Mouse (Mus musculus) ES-E14 (cell line): ENCODE data around the gene Ube2cbp. TPM values are rescaled to one million over a fixed set of nuclear protein-coding genes. Genes with fewer than 3 reads are reported as not detected.

Experiments
- DNase-seq: peaks from one replicate; pipeline ENCODE4 v3.0.0-alpha.2; 2013; ENCODE audit warnings: low read depth, low spot score
- H3K27ac ChIP-seq: 2 replicates; pipeline ENCODE4 v1.5.1; 2012; ENCODE audit warnings: low read depth, mild to moderate bottlenecking, low read length, moderate library complexity, mixed read lengths; ENCODE audit not compliant: poor library complexity, insufficient read depth, severe bottlenecking
- H3K36me3 ChIP-seq: 2 replicates; pipeline ENCODE4 v1.6.1; 2012; ENCODE audit warnings: mild to moderate bottlenecking, low read length, moderate library complexity, mixed read lengths; ENCODE audit not compliant: control insufficient read depth, poor library complexity, insufficient read depth, severe bottlenecking
- H3K4me1 ChIP-seq, 2 experiments: fragments of 150-350 bp in 1 of 2; sonication (generic) in 1 of 2; 2 replicates each; pipeline ENCODE4 v1.6.1; 2012; ENCODE audit warnings: low read length in 2 of 2, mild to moderate bottlenecking in 1 of 2, mixed read lengths in 1 of 2; ENCODE audit not compliant: control insufficient read depth in 2 of 2, insufficient read depth in 2 of 2, poor library complexity in 1 of 2
- H3K4me3 ChIP-seq, 2 experiments: fragments of 150-350 bp in 1 of 2; sonication (generic) in 1 of 2; 2 replicates each; pipeline ENCODE4 v1.5.1; 2012; ENCODE audit warnings: low read length in 2 of 2, low read depth in 1 of 2, mild to moderate bottlenecking in 1 of 2, mixed read lengths in 1 of 2; ENCODE audit not compliant: insufficient read depth in 1 of 2, poor library complexity in 1 of 2, severe bottlenecking in 1 of 2
- H3K9ac ChIP-seq: 2 replicates; pipeline ENCODE4 v1.6.1; 2012; ENCODE audit warnings: low read depth, mild to moderate bottlenecking, low read length, mixed read lengths; ENCODE audit not compliant: poor library complexity, insufficient read depth, severe bottlenecking
- H3K9me3 ChIP-seq: fragments of 150-350 bp; sonication (generic); 2 replicates; pipeline ENCODE4 v1.6.1; 2012; ENCODE audit warnings: low read depth, mild to moderate bottlenecking, low read length; ENCODE audit not compliant: control insufficient read depth, insufficient read depth
- CHD2 ChIP-seq: IDR thresholded peaks from 2 replicates; pipeline ENCODE4 v1.6.1; 2014; ENCODE audit warnings: mild to moderate bottlenecking, low read depth, low read length, inconsistent platforms
- HCFC1 ChIP-seq: IDR thresholded peaks from 2 replicates; pipeline ENCODE4 v1.6.1; 2012; ENCODE audit warnings: low read length, inconsistent platforms, borderline replicate concordance; ENCODE audit not compliant: insufficient read depth
- MAFK ChIP-seq: IDR thresholded peaks from 2 replicates; pipeline ENCODE4 v1.6.1; 2014; ENCODE audit warnings: mild to moderate bottlenecking, low read depth, low read length, inconsistent platforms; ENCODE audit not compliant: insufficient read depth
- ZC3H11A ChIP-seq: IDR thresholded peaks from 2 replicates; pipeline ENCODE4 v1.6.1; 2012; ENCODE audit warnings: low read depth, mild to moderate bottlenecking, inconsistent platforms, low read length, borderline replicate concordance
- ZNF384 ChIP-seq: IDR thresholded peaks from 2 replicates; pipeline ENCODE4 v1.6.1; 2012; ENCODE audit warnings: low read depth, low read length, inconsistent platforms
- in situ Hi-C, 2 experiments: fragments of 600-800 bp; cut with MboI; formaldehyde crosslinking; loops; one replicate each; pipeline ENCODE4 v1.15.1; 2025; ENCODE audit warnings: low sequenced_read_pairs in 2 of 2, inconsistent platforms in 1 of 2; ENCODE audit not compliant: unreplicated experiment in 2 of 2
- total RNA-seq: library from RNA; depleted of rRNA; stranded (reverse); fragments of 300-350 nt; gene quantifications from 2 replicates; pipeline ENCODE4 v1.2.3, GENCODE M21; 2012; rRNA removed

Gene Ube2cbp
- 2.2 and 5.7 TPM in 2 replicates for total RNA-seq

- in situ Hi-C loops = loop anchor here (10.0 to 25.0 kb wide), 2 partner anchors 110 to 677 kb away; partner anchors contain the start of genes Pgm3 (in 1 of the 2) and Rwdd2a (in 1 of the 2)
- H3K36me3 ChIP-seq = no peaks in the 10 kb centered on the region
- DNase-seq = peak; percentile 68
- H3K4me3 ChIP-seq = peak within 1 kb of the TSS; percentile 77 to 81
- H3K4me1 ChIP-seq = 0 out of 4 replicates have a peak, but pooled peaks cover 0 to 2% of the 10 kb centered on the region in 2 experiments
- no peak within 1 kb of the TSS for H3K27ac ChIP-seq
- TF ChIP-seq ZNF384 = no peak
- TF ChIP-seq ZC3H11A = no peak
- no peak for TF ChIP-seq MAFK
- TF ChIP-seq HCFC1 = peak; percentile 60; the same call in 1 of the 2 replicates
- TF ChIP-seq CHD2 = no peak
- no peaks in the 10 kb centered on the region for H3K9me3 ChIP-seq
- peak within 1 kb of the TSS; percentile 93 for H3K9ac ChIP-seq
These were observed at the start of gene Ube2cbp for GRCm38 (mm10) chr9:86464151-86465105. Gene Ube2cbp (minus strand): TSS chr9:86464950.

DNA sequence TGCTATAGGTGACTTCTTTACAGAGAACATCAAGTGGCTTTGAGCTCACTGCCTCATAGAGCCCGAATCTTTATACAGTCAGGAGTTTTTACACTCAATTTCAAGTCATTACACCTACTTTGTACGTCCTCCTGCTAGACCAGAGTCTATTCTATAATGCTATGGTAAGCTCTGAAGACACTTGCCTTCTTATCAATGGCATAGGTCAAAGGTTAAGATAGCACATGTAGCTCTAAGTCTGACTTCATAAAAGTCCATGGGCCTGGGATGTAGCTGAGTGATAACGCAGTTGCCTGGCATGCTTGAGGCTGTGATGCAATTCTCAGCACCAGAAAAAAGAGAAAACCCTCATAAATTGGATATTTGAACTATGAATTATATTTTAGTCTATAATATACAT is 49.6 kb upstream of the Ube2cbp start:
- in situ Hi-C loops = no loop called here
- TF ChIP-seq ZNF384 (no peak), HCFC1 (no peak), MAFK (no peak), CHD2 (no peak), ZC3H11A (no peak)
- Histone ChIP-seq H3K4me3 (no peak overlapping the region), H3K36me3 (peaks cover 2% of the 10 kb centered on the region), H3K27ac (no peak overlapping the region), H3K4me1 (no peaks in the 10 kb centered on the region), H3K9me3 (no peaks in the 10 kb centered on the region), H3K9ac (no peak overlapping the region)
- no peak for DNase-seq

DNA sequence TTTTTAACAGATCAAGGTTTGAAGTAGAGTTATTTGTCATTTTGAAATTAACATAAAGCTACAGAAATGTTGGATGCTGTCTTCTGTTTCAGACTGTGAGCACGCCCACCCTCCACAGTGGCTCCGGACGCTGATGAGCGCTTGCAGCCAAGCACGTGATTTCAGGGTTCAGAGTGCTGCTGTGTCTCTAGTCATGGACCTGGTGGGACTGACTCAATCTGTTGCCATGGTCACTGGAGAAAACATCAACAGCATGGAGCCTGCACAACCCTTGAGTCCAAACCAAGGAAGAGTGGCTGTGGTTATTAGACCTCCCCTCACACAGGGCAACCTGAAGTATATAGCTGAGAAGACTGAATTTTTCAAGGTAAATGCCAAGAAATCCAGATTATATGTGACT is 49.0 kb upstream of the Ube2cbp start:
- TF ChIP-seq ZNF384 (no peak), CHD2 (no peak), MAFK (no peak)
- Histone ChIP-seq H3K36me3 (peaks cover 2% of the 10 kb centered on the region), H3K27ac (no peak overlapping the region), H3K9me3 (no peaks in the 10 kb centered on the region), H3K9ac (no peak overlapping the region), H3K4me1 (no peaks in the 10 kb centered on the region), H3K4me3 (no peak overlapping the region)
- no peak for DNase-seq
- in situ Hi-C loops = no loop called here

DNA sequence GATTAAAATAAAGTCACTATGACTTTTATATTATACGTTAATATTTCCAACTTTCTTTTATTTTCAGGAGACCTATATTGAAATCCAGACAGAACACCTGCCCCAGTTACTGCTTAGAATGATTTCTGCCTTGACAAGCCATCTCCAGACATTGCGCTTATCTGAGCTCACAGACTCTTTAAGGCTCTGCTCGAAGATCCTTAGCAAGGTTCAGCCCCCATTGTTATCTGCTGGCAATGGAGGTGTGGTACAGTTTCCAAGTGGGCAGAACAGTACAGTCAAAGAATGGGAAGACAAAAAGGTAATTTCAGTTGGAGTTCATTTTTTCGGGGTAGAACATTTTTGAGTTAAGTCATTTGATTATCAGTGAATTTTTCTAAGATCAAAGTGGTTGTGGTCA is 42.7 kb upstream of the Ube2cbp start:
- no peak overlapping the region for H3K27ac ChIP-seq
- no peak for DNase-seq
- H3K4me3 ChIP-seq = no peak overlapping the region
- no peak for TF ChIP-seq MAFK
- TF ChIP-seq ZNF384 = no peak
- no peak for TF ChIP-seq HCFC1
- TF ChIP-seq CHD2 = no peak
- no peak for TF ChIP-seq ZC3H11A
- H3K9ac ChIP-seq = no peak overlapping the region
- in situ Hi-C loops = no loop called here
- no peaks in the 10 kb centered on the region for H3K36me3 ChIP-seq
- H3K4me1 ChIP-seq = no peaks in the 10 kb centered on the region
- H3K9me3 ChIP-seq = no peaks in the 10 kb centered on the region
